Mouse (Mus musculus): Measurements from ENCODE around the gene Inf2. TPM values are rescaled to one million over a fixed set of nuclear protein-coding genes. Genes with fewer than 3 reads are reported as not detected.

The Inf2 gene
- 10 to 100 TPM; 14.7 to 19.5 (median 17.7) TPM for total RNA-seq (2022)

- DNase-seq (ENCODE audit: low spot score), result peak; percentile 85
Measured at GRCm38 (mm10) chr12:112588426-112589256, at the start of gene Inf2. Gene Inf2 (plus strand): TSS chr12:112588784.

GRCm38 (mm10) chr12:112539466-112539965 is 49.1 kb upstream of the Inf2 start:
- DNase-seq (ENCODE audit: low spot score), result no peak

- no peak for DNase-seq (ENCODE audit: low spot score)
Measured at GRCm38 (mm10) chr12:112540321-112540720, 48.3 kb upstream of the Inf2 start.

- DNase-seq (ENCODE audit: low spot score), result no peak
Measured at GRCm38 (mm10) chr12:112541483-112542091, 47.0 kb upstream of the Inf2 start.

GRCm38 (mm10) chr12:112542257-112542919 is 46.2 kb upstream of the Inf2 start:
- no peak for DNase-seq (ENCODE audit: low spot score)

- peak; percentile 83 for DNase-seq (ENCODE audit: low spot score)
Measured at GRCm38 (mm10) chr12:112542920-112543300, 45.7 kb upstream of the Inf2 start.

- no peak for DNase-seq (ENCODE audit: low spot score)
Measured at GRCm38 (mm10) chr12:112543941-112544340, 44.6 kb upstream of the Inf2 start.

- DNase-seq (ENCODE audit: low spot score), result no peak
Measured at GRCm38 (mm10) chr12:112544946-112545701, 43.5 kb upstream of the Inf2 start.

GRCm38 (mm10) chr12:112546110-112546509 is 42.5 kb upstream of the Inf2 start:
- no peak for DNase-seq (ENCODE audit: low spot score)

- DNase-seq (ENCODE audit: low spot score), result no peak
Measured at GRCm38 (mm10) chr12:112549287-112549686, 39.3 kb upstream of the Inf2 start.

GRCm38 (mm10) chr12:112551861-112552375 is 36.7 kb upstream of the Inf2 start:
- DNase-seq (ENCODE audit: low spot score), result peak; percentile 88

GRCm38 (mm10) chr12:112552520-112552919 is 36.1 kb upstream of the Inf2 start:
- DNase-seq (ENCODE audit: low spot score), result no peak

GRCm38 (mm10) chr12:112554900-112555299 is 33.7 kb upstream of the Inf2 start:
- DNase-seq (ENCODE audit: low spot score), result no peak

GRCm38 (mm10) chr12:112556531-112557060 is 32.0 kb upstream of the Inf2 start:
- DNase-seq (ENCODE audit: low spot score), result peak; percentile 41

- DNase-seq (ENCODE audit: low spot score), result no peak
Measured at GRCm38 (mm10) chr12:112557219-112557618, 31.4 kb upstream of the Inf2 start.

GRCm38 (mm10) chr12:112559231-112559630 is 29.4 kb upstream of the Inf2 start:
- DNase-seq (ENCODE audit: low spot score), result peak; percentile 65

- DNase-seq (ENCODE audit: low spot score), result no peak
Measured at GRCm38 (mm10) chr12:112559671-112560070, 28.9 kb upstream of the Inf2 start.

GRCm38 (mm10) chr12:112560176-112560797 is 28.3 kb upstream of the Inf2 start:
- no peak for DNase-seq (ENCODE audit: low spot score)

GRCm38 (mm10) chr12:112561163-112561562 is 27.4 kb upstream of the Inf2 start:
- DNase-seq (ENCODE audit: low spot score), result no peak

- no peak for DNase-seq (ENCODE audit: low spot score)
Measured at GRCm38 (mm10) chr12:112562462-112562861, 26.1 kb upstream of the Inf2 start.

GRCm38 (mm10) chr12:112563011-112563410 is 25.6 kb upstream of the Inf2 start:
- DNase-seq (ENCODE audit: low spot score), result no peak

Measured in heart, adult 8-10 months (tissue).